Mouse (Mus musculus): ENCODE data around the gene Dlgap1.

Gene Dlgap1

GRCm38 (mm10) chr17:70633181-70633944 is 664.5 kb downstream of the Dlgap1 start:
- DNase-seq = peak; percentile 5 to 25

- DNase-seq = no peak
Measured at GRCm38 (mm10) chr17:70643211-70643610, 674.3 kb downstream of the Dlgap1 start.

GRCm38 (mm10) chr17:70646641-70647040 is 677.8 kb downstream of the Dlgap1 start:
- DNase-seq = no peak

- no peak for DNase-seq
Measured at GRCm38 (mm10) chr17:70661382-70661781, 692.5 kb downstream of the Dlgap1 start.

- DNase-seq = peak in 1 of 2 experiments; percentile 3
Measured at GRCm38 (mm10) chr17:70663992-70664391, 695.1 kb downstream of the Dlgap1 start.

- no peak for DNase-seq
Measured at GRCm38 (mm10) chr17:70664484-70665040, 695.7 kb downstream of the Dlgap1 start.

- DNase-seq = no peak
Measured at GRCm38 (mm10) chr17:70673985-70674384, 705.1 kb downstream of the Dlgap1 start.

GRCm38 (mm10) chr17:70676522-70676921 is 707.6 kb downstream of the Dlgap1 start:
- DNase-seq = no peak

GRCm38 (mm10) chr17:70683561-70684167 is 714.8 kb downstream of the Dlgap1 start:
- DNase-seq = peak; percentile 45 to 55

- DNase-seq = no peak
Measured at GRCm38 (mm10) chr17:70690174-70690573, 721.3 kb downstream of the Dlgap1 start.

- no peak for DNase-seq
Measured at GRCm38 (mm10) chr17:70690598-70690997, 721.7 kb downstream of the Dlgap1 start.

- peak; percentile 79 to 84 for DNase-seq
Measured at GRCm38 (mm10) chr17:70706976-70707818, 738.3 kb downstream of the Dlgap1 start.

GRCm38 (mm10) chr17:70707819-70708140 is 738.9 kb downstream of the Dlgap1 start:
- no peak for DNase-seq

- no peak for DNase-seq
Measured at GRCm38 (mm10) chr17:70709545-70709944, 740.7 kb downstream of the Dlgap1 start.

GRCm38 (mm10) chr17:70713470-70713869 is 744.6 kb downstream of the Dlgap1 start:
- DNase-seq = no peak

- DNase-seq = no peak
Measured at GRCm38 (mm10) chr17:70719684-70720324, 750.9 kb downstream of the Dlgap1 start.

GRCm38 (mm10) chr17:70720766-70721165 is 751.9 kb downstream of the Dlgap1 start:
- DNase-seq = no peak

- DNase-seq = no peak
Measured at GRCm38 (mm10) chr17:70722146-70722545, 753.3 kb downstream of the Dlgap1 start.

- DNase-seq = peak; percentile 82 to 85
Measured at GRCm38 (mm10) chr17:70728719-70729281, 759.9 kb downstream of the Dlgap1 start.

- no peak for DNase-seq
Measured at GRCm38 (mm10) chr17:70734728-70735127, 765.9 kb downstream of the Dlgap1 start.

- no peak for DNase-seq
Measured at GRCm38 (mm10) chr17:70735396-70735795, 766.5 kb downstream of the Dlgap1 start.

- DNase-seq = peak; percentile 80 to 86
Measured at GRCm38 (mm10) chr17:70737424-70737823, 768.6 kb downstream of the Dlgap1 start.
